Mouse (Mus musculus) gastrocnemius, adult 2 months (tissue): ENCODE data around the gene Dcps. TPM values are rescaled to one million over a fixed set of nuclear protein-coding genes. Genes with fewer than 3 reads are reported as not detected.

Source experiments
- DNase-seq: peaks from one replicate; pipeline ENCODE4 v3.0.0; 2022
- H3K27ac ChIP-seq: fragments of 200-600 bp; 2 replicates; pipeline ENCODE4 v1.8.1; 2022; ENCODE audit warnings: mild to moderate bottlenecking
- H3K4me3 ChIP-seq: fragments of 200-600 bp; 2 replicates; pipeline ENCODE4 v1.8.1; 2022; ENCODE audit warnings: mild to moderate bottlenecking, moderate library complexity
- CTCF ChIP-seq: fragments of 200-600 bp; IDR thresholded peaks from 2 replicates; pipeline ENCODE4 v1.8.1; 2022; ENCODE audit warnings: antibody characterized with exemption, mild to moderate bottlenecking, moderate library complexity
- intact Hi-C: fragments of 180-260 bp; cut with DNase I; formaldehyde crosslinking; loops from one replicate; pipeline ENCODE4 v1.15.1; 2025
- total RNA-seq, 2 experiments: library from RNA; stranded (reverse); gene quantifications; 2 replicates each; pipeline ENCODE4 v1.2.3; 2021

Dcps gene
- total RNA-seq, 2 experiments from 2014 or later, result 7.7 to 8.4 TPM

DNA sequence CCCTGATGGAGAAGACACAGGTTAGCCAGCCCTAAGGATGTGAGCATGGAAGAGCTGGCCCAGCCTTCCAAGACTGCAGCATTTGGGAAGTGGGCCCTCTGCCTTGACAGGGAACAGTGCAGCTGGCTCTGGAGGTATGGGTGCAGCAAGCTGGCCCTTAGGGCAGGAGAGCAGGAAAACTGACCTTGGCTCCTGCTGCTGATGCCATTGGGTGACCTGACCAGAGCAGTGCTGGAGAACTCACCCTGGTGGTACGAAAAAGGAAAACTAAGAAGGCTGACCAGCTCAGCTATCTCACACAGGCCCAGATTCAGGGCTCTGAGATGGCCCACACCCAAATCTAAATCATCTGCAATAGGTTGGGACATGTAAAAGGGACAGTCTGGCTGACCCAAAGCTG, 30.0 kb downstream of the Dcps start:
- DNase-seq, result no peak
- intact Hi-C loops, result no loop called here
- no peak overlapping the region for H3K27ac ChIP-seq
- no peak for TF ChIP-seq CTCF
- no peak overlapping the region for H3K4me3 ChIP-seq

GRCm38 (mm10) chr9:35145118-35145517, 30.7 kb downstream of the Dcps start:
- no peak for DNase-seq
- intact Hi-C loops, result no loop called here
- H3K4me3 ChIP-seq, result no peak overlapping the region
- TF ChIP-seq CTCF, result no peak
- H3K27ac ChIP-seq, result no peak overlapping the region

GRCm38 (mm10) chr9:35142221-35142620, 33.6 kb downstream of the Dcps start:
- no peak overlapping the region for H3K4me3 ChIP-seq
- TF ChIP-seq CTCF, result no peak
- no peak overlapping the region for H3K27ac ChIP-seq
- intact Hi-C loops, result no loop called here
- no peak for DNase-seq

- no peak for TF ChIP-seq CTCF
- H3K4me3 ChIP-seq, result no peak overlapping the region
- intact Hi-C loops, result no loop called here
- no peak for DNase-seq
- no peak overlapping the region for H3K27ac ChIP-seq
Measured at GRCm38 (mm10) chr9:35139231-35139744, 36.6 kb downstream of the Dcps start.

GRCm38 (mm10) chr9:35138029-35138428, 37.8 kb downstream of the Dcps start:
- no peak for DNase-seq
- Histone ChIP-seq H3K4me3 (no peak overlapping the region), H3K27ac (no peak overlapping the region)
- intact Hi-C loops, result no loop called here
- no peak for TF ChIP-seq CTCF

DNA sequence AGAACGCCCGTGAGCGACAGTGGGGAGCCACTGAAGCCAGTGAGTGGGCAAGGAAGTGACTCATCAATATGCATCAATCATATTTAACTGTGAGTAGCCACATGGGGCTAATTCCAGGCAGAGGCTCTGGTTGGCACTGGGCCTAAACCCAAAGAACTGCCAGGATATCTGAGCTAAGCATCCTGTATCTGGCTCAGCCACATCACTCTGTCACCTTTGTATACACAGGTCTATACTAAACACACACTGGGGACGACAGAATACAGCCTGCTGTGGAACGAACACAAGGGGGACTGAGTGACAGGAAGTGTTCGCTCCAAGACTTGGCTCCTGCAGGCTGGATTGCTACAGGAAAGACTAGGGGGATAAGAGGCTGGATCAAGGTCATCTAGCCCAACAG, 40.3 kb downstream of the Dcps start:
- intact Hi-C loops, result no loop called here
- H3K27ac ChIP-seq, result no peak overlapping the region
- no peak for DNase-seq
- no peak for TF ChIP-seq CTCF
- H3K4me3 ChIP-seq, result no peak overlapping the region

GRCm38 (mm10) chr9:35131637-35132397, 44.0 kb downstream of the Dcps start:
- DNase-seq, result peak; percentile 52
- intact Hi-C loops, result no loop called here
- H3K4me3 ChIP-seq, result no peak overlapping the region
- TF ChIP-seq CTCF, result no peak
- H3K27ac ChIP-seq, result peak overlapping the region; percentile 51

DNA sequence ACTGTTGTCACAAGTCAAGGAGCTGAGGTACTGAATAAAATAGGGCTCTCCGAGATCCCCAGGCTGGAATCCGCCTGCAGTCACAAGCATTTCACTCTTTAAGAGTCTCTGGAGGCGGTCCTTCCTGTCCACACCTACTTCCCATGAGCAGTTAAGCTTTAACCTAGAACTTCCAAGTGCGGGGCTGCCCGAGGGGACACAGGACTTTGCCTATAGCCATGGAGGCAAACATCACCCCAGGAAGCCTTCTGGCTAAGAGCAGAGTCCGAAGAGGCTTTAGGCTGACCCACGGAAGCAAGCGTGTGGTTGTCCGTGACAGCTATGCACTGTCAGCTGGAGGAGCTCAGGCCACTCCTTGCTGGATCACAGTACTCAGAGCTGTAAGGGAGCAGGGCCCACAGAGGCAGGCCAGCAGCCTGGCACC, 46.9 kb downstream of the Dcps start:
- no peak for DNase-seq
- intact Hi-C loops, result no loop called here
- Histone ChIP-seq H3K27ac (peak overlapping the region; percentile 80), H3K4me3 (peak overlapping the region; percentile 52)
- no peak for TF ChIP-seq CTCF

DNA sequence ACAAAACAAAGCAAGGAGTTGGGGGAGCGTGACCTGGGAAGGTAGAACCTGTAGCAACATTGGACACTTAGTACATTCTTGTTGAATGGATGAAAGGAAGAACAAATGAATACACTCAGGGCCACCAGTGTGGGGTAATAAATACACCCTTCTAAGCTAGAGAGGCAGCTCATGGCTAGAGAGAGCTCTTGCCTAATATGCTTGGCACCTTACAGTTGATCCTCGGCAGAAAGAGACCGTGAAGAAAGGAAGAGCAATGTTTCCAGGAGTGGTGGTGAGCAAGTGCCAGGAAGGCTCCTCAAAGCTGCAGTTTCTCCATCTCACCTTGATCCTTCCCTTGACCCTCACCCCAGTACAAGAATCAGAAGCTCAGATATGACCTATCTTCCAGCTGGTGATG, 47.3 kb downstream of the Dcps start:
- DNase-seq, result no peak
- peak overlapping the region; percentile 80 for H3K27ac ChIP-seq

GRCm38 (mm10) chr9:35127561-35127960, 48.3 kb downstream of the Dcps start:
- H3K27ac ChIP-seq, result peak overlapping the region; percentile 80
- intact Hi-C loops, result no loop called here
- H3K4me3 ChIP-seq, result no peak overlapping the region
- no peak for DNase-seq
- TF ChIP-seq CTCF, result no peak

More for the DNA sequence above, 47.3 kb downstream of the Dcps start:
- peak overlapping the region; percentile 52 for H3K4me3 ChIP-seq
- intact Hi-C loops, result no loop called here
- no peak for TF ChIP-seq CTCF

DNA sequence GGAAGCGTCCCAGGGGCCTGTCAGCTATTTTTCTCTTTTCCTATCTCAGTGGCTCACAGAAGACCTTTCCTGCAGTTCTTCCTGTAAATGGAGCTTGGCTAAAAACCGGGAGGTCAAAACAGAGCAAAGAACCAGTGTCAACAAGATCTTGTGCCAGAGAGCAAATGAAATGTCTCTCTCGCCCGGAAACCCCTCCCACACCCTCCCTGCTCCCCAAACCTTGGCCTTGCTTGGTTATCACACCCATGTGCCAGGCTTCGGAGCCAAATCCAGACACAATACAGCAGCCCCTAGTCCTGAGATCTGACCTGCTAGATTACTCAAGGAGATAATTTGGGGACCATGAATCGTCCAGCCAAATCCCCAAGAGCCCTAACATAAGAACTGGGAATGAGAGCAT, 48.7 kb downstream of the Dcps start:
- intact Hi-C loops, result no loop called here
- H3K4me3 ChIP-seq, result no peak overlapping the region
- peak; percentile 60 for DNase-seq
- no peak for TF ChIP-seq CTCF
- H3K27ac ChIP-seq, result peak overlapping the region; percentile 80

- DNase-seq, result no peak
- TF ChIP-seq CTCF, result no peak
- Histone ChIP-seq H3K4me3 (no peak overlapping the region), H3K27ac (peak overlapping the region; percentile 80; the same call in 1 of the 2 replicates)
- intact Hi-C loops, result no loop called here
Measured at GRCm38 (mm10) chr9:35124678-35124955, 51.2 kb downstream of the Dcps start.

GRCm38 (mm10) chr9:35123804-35124677, 51.8 kb downstream of the Dcps start:
- no peak for DNase-seq
- Histone ChIP-seq H3K27ac (peak overlapping the region; percentile 80), H3K4me3 (no peak overlapping the region)
- intact Hi-C loops, result no loop called here
- TF ChIP-seq CTCF, result no peak

GRCm38 (mm10) chr9:35123456-35123803, 52.4 kb downstream of the Dcps start:
- intact Hi-C loops, result no loop called here

More at GRCm38 (mm10) chr9:35123456-35123803, 52.4 kb downstream of the Dcps start:
- no peak for TF ChIP-seq CTCF
- no peak for DNase-seq
- Histone ChIP-seq H3K27ac (peak overlapping the region; percentile 80), H3K4me3 (no peak overlapping the region)
